Mouse (Mus musculus) E14TG2a.4 (cell line): Measurements from ENCODE around the gene Anp32a.

ENCODE experiments used
- H3K27me3 ChIP-seq: 2 replicates; pipeline ENCODE4 v1.6.1; 2014; ENCODE audit warnings: low read length, control low read depth; ENCODE audit not compliant: insufficient read depth
- H3K36me3 ChIP-seq: 2 replicates; pipeline ENCODE4 v1.6.1; 2014; ENCODE audit warnings: low read length, control low read depth; ENCODE audit not compliant: insufficient read depth
- H3K4me1 ChIP-seq: replicated peaks from 2 replicates; pipeline ENCODE4 v1.6.1; 2014; ENCODE audit warnings: low read depth, low read length, control low read depth
- H3K4me3 ChIP-seq: replicated peaks from 2 replicates; pipeline ENCODE4 v1.5.1; 2014; ENCODE audit warnings: mild to moderate bottlenecking, low read length
- H3K9me3 ChIP-seq: 2 replicates; pipeline ENCODE4 v1.6.1; 2014; ENCODE audit warnings: low read length, control low read depth
- CTCF ChIP-seq: conservative IDR thresholded peaks from 2 replicates; pipeline ENCODE4 v1.5.1; 2014; ENCODE audit warnings: low read length
- NANOG ChIP-seq: IDR thresholded peaks from 2 replicates; pipeline ENCODE4 v1.6.1; 2014; ENCODE audit warnings: borderline replicate concordance, low read length, mixed read lengths
- POU5F1 ChIP-seq: IDR thresholded peaks from 2 replicates; pipeline ENCODE4 v1.6.1; 2014; ENCODE audit warnings: low read length, borderline replicate concordance

Anp32a gene

DNA sequence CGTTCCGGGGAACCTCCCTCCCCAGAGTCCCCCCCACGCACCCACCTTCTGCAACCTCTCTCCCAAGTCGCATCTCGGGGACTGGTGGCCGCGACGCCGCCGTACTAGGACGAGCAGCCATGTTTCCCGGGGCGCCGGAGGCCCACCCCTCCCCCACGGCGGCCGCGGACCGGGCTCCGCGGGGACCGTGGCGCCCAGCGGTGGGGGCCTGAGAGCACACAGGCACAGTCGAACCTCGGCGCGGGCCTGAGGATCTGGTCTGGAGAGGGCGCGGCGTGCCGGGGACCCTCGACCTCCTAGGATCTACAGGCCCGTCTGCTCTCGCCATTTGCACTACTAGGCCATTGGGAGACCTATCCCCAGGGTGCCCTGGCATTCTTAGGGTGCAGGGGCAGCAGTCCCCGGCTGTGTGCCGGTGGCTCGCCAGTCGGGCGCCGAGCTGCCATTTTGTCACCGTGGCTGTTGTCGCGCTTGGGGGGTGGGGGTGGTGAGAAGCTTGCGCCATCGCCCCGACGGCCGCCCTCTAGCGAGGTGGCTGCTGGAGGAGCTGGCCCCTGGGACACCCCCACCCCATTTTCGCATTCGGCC lies 2.9 kb downstream of the Anp32a start:
- Histone ChIP-seq H3K9me3 (no peaks in the 10 kb centered on the region), H3K36me3 (peaks cover 26% of the 10 kb centered on the region), H3K4me3 (peak overlapping the region; percentile 88), H3K27me3 (peaks cover 3% of the 10 kb centered on the region), H3K4me1 (peaks cover 48% of the 10 kb centered on the region)
- TF ChIP-seq CTCF (no peak), POU5F1 (no peak), NANOG (no peak)

DNA sequence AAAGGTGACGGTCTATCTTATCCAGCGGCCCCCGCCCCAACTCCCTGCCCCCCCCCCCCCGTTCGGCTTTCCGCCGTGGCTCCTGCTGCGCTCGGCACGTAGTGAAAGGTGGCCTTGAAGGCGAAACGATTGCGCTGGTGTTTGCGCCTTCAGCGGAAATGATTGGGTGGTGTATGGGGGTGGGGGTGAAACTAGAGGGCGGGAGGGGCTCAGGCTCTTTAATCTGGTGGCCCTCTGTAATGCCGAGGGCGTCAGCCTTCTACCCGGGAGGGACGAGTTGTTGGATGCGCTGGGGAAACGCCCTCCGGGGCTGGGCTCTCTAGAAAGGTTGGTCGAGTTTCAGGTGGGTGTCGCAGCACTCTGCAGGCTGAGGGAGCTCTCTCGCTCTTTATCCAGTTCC lies 3.5 kb downstream of the Anp32a start:
- Histone ChIP-seq H3K27me3 (peaks cover 3% of the 10 kb centered on the region), H3K4me3 (peak overlapping the region; percentile 88), H3K4me1 (peaks cover 49% of the 10 kb centered on the region), H3K9me3 (no peaks in the 10 kb centered on the region), H3K36me3 (peaks cover 31% of the 10 kb centered on the region)
- TF ChIP-seq NANOG (peak; percentile 14; the same call in 1 of the 2 replicates), POU5F1 (no peak)

DNA sequence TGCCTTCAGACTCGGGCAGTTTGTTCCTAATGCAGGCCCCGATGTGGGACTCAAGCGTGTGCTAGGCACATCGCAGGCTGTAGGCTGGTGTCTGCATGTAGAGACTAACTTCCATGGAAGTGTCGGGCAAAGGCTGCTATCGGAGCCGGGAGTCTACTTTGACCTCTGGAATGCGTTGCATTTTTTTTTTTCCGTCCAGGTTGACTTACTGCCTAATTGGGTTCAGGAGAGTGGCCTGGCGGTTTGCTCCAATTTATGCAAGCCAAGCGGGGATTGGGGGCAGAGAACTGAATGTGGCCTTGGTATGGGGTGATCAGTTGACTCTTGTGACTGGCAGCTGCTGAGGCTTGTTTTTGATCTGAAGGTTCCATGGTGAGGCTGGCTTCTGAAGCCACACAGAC lies 4.0 kb downstream of the Anp32a start:
- H3K4me1 ChIP-seq = peaks cover 52% of the 10 kb centered on the region
- TF ChIP-seq NANOG = no peak
- TF ChIP-seq POU5F1 = no peak
- TF ChIP-seq CTCF = no peak
- no peaks in the 10 kb centered on the region for H3K9me3 ChIP-seq
- H3K36me3 ChIP-seq = peaks cover 36% of the 10 kb centered on the region
- peaks cover 3% of the 10 kb centered on the region for H3K27me3 ChIP-seq
- H3K4me3 ChIP-seq = peak overlapping the region; percentile 88

DNA sequence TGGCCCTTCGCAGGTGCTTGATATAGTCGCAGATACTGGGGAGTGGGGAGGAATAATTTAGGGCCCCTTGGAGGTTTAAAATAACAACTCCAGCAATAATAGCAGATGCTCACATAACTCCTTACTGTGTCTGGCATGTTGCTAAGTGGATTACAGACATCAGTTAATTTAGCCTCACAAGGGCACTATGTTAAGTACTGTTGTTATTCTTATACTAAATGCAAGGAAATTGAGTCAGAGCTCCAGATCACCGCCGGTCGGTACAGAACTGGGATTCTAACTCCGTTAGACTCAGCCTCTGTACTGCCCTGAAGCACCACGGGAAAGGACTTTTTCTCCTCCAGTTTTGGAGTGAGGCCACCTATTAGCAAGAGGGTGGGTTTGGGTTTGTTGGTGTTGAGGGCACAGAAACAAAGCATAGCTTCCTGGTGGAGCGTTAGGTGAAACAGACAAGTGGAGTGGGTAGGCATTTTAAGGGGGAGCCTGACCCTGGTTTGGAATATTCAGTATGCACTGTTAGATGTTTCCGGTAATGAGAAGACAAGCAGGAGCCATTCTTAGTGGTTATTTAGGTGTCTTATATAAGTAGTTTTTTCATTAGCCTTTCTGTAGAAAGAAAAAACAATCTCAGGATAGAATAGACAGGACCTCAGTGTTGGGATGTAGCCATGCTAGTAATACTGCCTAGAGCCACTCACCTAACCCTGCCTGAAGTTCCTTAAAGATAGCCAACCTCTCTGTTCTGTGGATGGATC lies 4.7 kb downstream of the Anp32a start:
- no peak for TF ChIP-seq CTCF
- no peak for TF ChIP-seq NANOG
- TF ChIP-seq POU5F1 = no peak
- Histone ChIP-seq H3K4me3 (peak overlapping the region; percentile 88), H3K9me3 (no peaks in the 10 kb centered on the region)

DNA sequence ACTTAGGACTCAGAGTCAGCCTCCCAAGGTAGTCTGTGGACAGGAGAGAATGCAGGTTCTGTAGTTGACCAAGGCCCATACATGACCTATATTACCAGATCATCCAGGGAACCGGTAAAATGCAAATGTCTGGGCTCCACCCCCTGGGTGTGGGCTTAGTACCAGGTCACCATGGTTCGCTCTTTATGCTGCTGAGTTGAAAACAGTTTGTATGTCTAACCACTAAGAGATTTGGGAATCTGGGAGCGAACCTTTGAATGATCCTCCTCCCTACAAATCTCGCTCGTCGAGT lies 5.2 kb downstream of the Anp32a start:
- TF ChIP-seq CTCF (no peak), POU5F1 (no peak), NANOG (no peak)
- H3K4me1 ChIP-seq = peaks cover 64% of the 10 kb centered on the region

More for the DNA sequence above, 4.7 kb downstream of the Anp32a start:
- H3K36me3 ChIP-seq = peaks cover 43% of the 10 kb centered on the region
- H3K27me3 ChIP-seq = no peaks in the 10 kb centered on the region
- peaks cover 59% of the 10 kb centered on the region for H3K4me1 ChIP-seq

DNA sequence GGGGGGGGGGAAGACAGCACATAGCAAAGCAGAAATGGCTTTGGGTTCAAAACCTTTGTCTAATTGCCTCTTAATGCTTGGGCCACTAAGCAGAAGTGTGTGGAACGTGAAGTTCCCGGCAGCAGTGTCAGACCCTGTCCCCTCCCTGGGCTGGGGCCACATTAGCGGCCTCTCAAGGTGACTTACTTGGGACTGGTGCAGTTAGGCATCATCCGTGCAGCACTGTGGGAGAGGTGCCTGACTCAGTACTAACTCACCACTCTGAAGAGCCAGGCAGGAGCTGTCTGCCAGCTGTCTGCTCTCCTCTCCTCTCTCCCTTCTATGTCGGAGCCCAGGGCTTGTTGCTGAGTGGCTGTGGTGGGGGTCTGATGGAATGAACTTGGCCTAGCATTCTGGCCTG lies 6.1 kb downstream of the Anp32a start:
- no peaks in the 10 kb centered on the region for H3K27me3 ChIP-seq
- H3K36me3 ChIP-seq = peaks cover 53% of the 10 kb centered on the region
- TF ChIP-seq POU5F1 (no peak), NANOG (no peak), CTCF (no peak)
- H3K9me3 ChIP-seq = no peaks in the 10 kb centered on the region
- peaks cover 72% of the 10 kb centered on the region for H3K4me1 ChIP-seq
- H3K4me3 ChIP-seq = peak overlapping the region; percentile 88

More for the DNA sequence above, 5.2 kb downstream of the Anp32a start:
- Histone ChIP-seq H3K9me3 (no peaks in the 10 kb centered on the region), H3K27me3 (no peaks in the 10 kb centered on the region), H3K36me3 (peaks cover 44% of the 10 kb centered on the region), H3K4me3 (peak overlapping the region; percentile 88)

DNA sequence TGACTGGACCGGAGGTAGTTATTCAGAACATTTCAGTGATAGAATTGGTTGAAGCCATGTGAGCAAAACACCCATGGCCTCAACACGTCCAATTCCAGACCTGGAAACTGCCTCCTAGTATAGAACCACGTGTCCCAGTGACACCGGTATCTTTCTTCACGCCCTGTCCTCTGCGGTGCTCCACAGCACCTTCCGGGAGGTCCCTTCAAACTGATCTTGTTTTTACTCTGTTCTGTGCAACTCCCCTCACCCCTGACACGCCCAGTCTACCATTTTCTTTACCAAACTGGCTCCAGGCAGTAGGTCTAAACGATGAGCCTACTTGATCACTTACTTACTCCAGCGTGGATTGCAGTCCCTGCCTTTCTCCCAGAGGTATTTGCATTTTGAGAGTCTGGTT lies 7.0 kb downstream of the Anp32a start:
- Histone ChIP-seq H3K9me3 (no peaks in the 10 kb centered on the region), H3K27me3 (no peaks in the 10 kb centered on the region), H3K36me3 (peaks cover 57% of the 10 kb centered on the region), H3K4me1 (peaks cover 76% of the 10 kb centered on the region), H3K4me3 (peak overlapping the region; percentile 88)
- TF ChIP-seq CTCF = no peak
- no peak for TF ChIP-seq POU5F1
- no peak for TF ChIP-seq NANOG

DNA sequence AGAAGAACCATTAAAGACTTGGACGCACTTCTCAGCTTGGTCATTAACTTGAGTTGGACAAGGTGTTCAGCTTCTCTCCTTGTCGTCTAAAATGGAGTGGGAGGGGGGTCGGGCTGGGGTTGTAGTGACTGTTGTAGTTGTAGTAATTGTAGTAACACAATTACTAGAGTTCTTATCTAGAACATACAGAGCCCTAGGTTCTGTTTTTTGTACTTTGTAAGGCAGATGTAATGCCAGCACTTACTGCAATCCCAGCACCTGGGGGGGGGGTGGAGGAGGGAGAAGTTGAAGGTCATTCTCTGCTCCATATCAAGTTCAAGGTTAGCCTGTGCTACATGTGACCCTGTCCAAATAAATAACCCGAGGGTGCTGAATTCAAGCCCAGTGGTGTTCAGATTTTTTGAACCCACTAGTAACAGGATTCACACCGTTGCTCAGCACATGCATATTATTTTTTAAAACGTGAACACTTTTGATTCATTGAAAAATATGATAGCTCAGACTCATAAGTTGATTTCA lies 7.4 kb downstream of the Anp32a start:
- H3K4me3 ChIP-seq = peak overlapping the region; percentile 88
- H3K9me3 ChIP-seq = no peaks in the 10 kb centered on the region
- H3K36me3 ChIP-seq = peaks cover 61% of the 10 kb centered on the region
- H3K27me3 ChIP-seq = no peaks in the 10 kb centered on the region
- TF ChIP-seq POU5F1 (no peak), CTCF (no peak), NANOG (no peak)
- H3K4me1 ChIP-seq = peaks cover 81% of the 10 kb centered on the region
